Mouse (Mus musculus) CH12.LX (cell line): ENCODE results near the gene Iqca. TPM values are rescaled to one million over a fixed set of nuclear protein-coding genes. Genes with fewer than 3 reads are reported as not detected.

ENCODE experiments used
- DNase-seq: peaks from one replicate; pipeline ENCODE4 v3.0.0-alpha.2; 2013; ENCODE audit errors: extremely low read depth
- H3K27ac ChIP-seq: 2 replicates; pipeline ENCODE4 v1.5.1; 2012; ENCODE audit warnings: low read depth, mild to moderate bottlenecking, control low read depth, moderate library complexity; ENCODE audit not compliant: insufficient read depth
- H3K27me3 ChIP-seq: replicated peaks from 2 replicates; pipeline ENCODE3; 2012; ENCODE audit warnings: inconsistent platforms
- H3K36me3 ChIP-seq, 2 experiments: replicated peaks in 1 of 2; 2 replicates each; pipeline versions ENCODE3 to v1.6.1; 2012; ENCODE audit warnings: inconsistent platforms in 1 of 2, low read length in 1 of 2, mild to moderate bottlenecking in 1 of 2, mixed read lengths in 1 of 2, moderate library complexity in 1 of 2; ENCODE audit not compliant: control insufficient read depth in 1 of 2, insufficient read depth in 1 of 2
- H3K4me1 ChIP-seq, 2 experiments: 2 replicates each; pipeline ENCODE4 v1.6.1; 2012; ENCODE audit warnings: inconsistent platforms in 1 of 2, moderate library complexity in 1 of 2; ENCODE audit not compliant: insufficient read depth in 2 of 2, control insufficient read depth in 1 of 2
- H3K4me2 ChIP-seq: 2 replicates; pipeline ENCODE4 v1.6.1; 2012; ENCODE audit warnings: low read depth, mild to moderate bottlenecking, control low read depth; ENCODE audit not compliant: poor library complexity, insufficient read depth, severe bottlenecking
- H3K4me3 ChIP-seq, 3 experiments: fragments of 150-350 bp in 1 of 3; sonication (generic) in 1 of 3; replicated peaks in 1 of 3; 2 replicates each; pipeline versions ENCODE3 to v1.5.1; 2011 to 2012; ENCODE audit warnings: low read depth in 2 of 3, low read length in 2 of 3, mild to moderate bottlenecking in 2 of 3, moderate library complexity in 2 of 3, control low read depth in 1 of 3, improper control_type of control experiment in 1 of 3, inconsistent platforms in 1 of 3, mixed read lengths in 1 of 3; ENCODE audit not compliant: poor library complexity in 1 of 3
- H3K79me2 ChIP-seq: replicated peaks from 2 replicates; pipeline ENCODE4 v1.6.1; 2012; ENCODE audit warnings: mild to moderate bottlenecking, moderate library complexity; ENCODE audit not compliant: control insufficient read depth, poor library complexity, insufficient read depth, severe bottlenecking; ENCODE audit errors: extremely low read depth
- H3K9ac ChIP-seq: 2 replicates; pipeline ENCODE4 v1.6.1; 2012; ENCODE audit warnings: low read depth, mild to moderate bottlenecking, control low read depth, moderate library complexity; ENCODE audit not compliant: insufficient read depth
- H3K9me3 ChIP-seq: replicated peaks from 2 replicates; pipeline ENCODE3; 2012; ENCODE audit warnings: low read length, inconsistent platforms, mixed read lengths
- BHLHE40 ChIP-seq: IDR thresholded peaks from 2 replicates; pipeline ENCODE4 v1.6.1; 2011; ENCODE audit warnings: mild to moderate bottlenecking, low read depth, low read length, improper control_type of control experiment
- CHD1 ChIP-seq: IDR thresholded peaks from 2 replicates; pipeline ENCODE4 v1.6.1; 2012; ENCODE audit warnings: low read depth, low read length, improper control_type of control experiment, inconsistent platforms
- CHD2 ChIP-seq: IDR thresholded peaks from 2 replicates; pipeline ENCODE4 v1.6.1; 2011; ENCODE audit warnings: low read length, improper control_type of control experiment
- ELF1 ChIP-seq: IDR thresholded peaks from 2 replicates; pipeline ENCODE4 v1.6.1; 2014; ENCODE audit warnings: low read depth, mild to moderate bottlenecking, inconsistent platforms, low read length, improper control_type of control experiment
- EP300 ChIP-seq: IDR thresholded peaks from 2 replicates; pipeline ENCODE4 v1.6.1; 2011; ENCODE audit warnings: low read length, improper control_type of control experiment
- GABPA ChIP-seq: IDR thresholded peaks from 2 replicates; pipeline ENCODE4 v1.6.1; 2012; ENCODE audit warnings: low read depth, low read length, improper control_type of control experiment, inconsistent platforms; ENCODE audit not compliant: insufficient replicate concordance
- HCFC1 ChIP-seq: IDR thresholded peaks from 2 replicates; pipeline ENCODE4 v1.6.1; 2012; ENCODE audit warnings: low read depth, mild to moderate bottlenecking, inconsistent platforms, low read length, improper control_type of control experiment
- JUN ChIP-seq: IDR thresholded peaks from 2 replicates; pipeline ENCODE4 v1.6.1; 2011; ENCODE audit warnings: low read depth, mild to moderate bottlenecking, low read length, improper control_type of control experiment, moderate library complexity; ENCODE audit not compliant: insufficient read depth
- KAT2A ChIP-seq: IDR thresholded peaks from 2 replicates; pipeline ENCODE4 v1.6.1; 2012; ENCODE audit warnings: low read length, improper control_type of control experiment, inconsistent platforms; ENCODE audit not compliant: insufficient replicate concordance
- MAX ChIP-seq: IDR thresholded peaks from 2 replicates; pipeline ENCODE4 v1.6.1; 2011; ENCODE audit warnings: low read length, improper control_type of control experiment
- MAZ ChIP-seq: IDR thresholded peaks from 2 replicates; pipeline ENCODE4 v1.6.1; 2012; ENCODE audit warnings: low read depth, mild to moderate bottlenecking, inconsistent platforms, low read length, improper control_type of control experiment, moderate library complexity
- RCOR1 ChIP-seq: conservative IDR thresholded peaks from 2 replicates; pipeline ENCODE4 v1.6.1; 2012; ENCODE audit warnings: low read depth, mild to moderate bottlenecking, inconsistent platforms, low read length, improper control_type of control experiment
- SIN3A ChIP-seq: IDR thresholded peaks from 2 replicates; pipeline ENCODE4 v1.6.1; 2012; ENCODE audit warnings: low read length, improper control_type of control experiment, inconsistent platforms
- TBP ChIP-seq: conservative IDR thresholded peaks from 2 replicates; pipeline ENCODE4 v1.6.1; 2011; ENCODE audit warnings: low read depth, low read length, improper control_type of control experiment
- TCF12 ChIP-seq: IDR thresholded peaks from 2 replicates; pipeline ENCODE4 v1.6.1; 2014; ENCODE audit warnings: low read depth, mild to moderate bottlenecking, inconsistent platforms, low read length, improper control_type of control experiment
- UBTF ChIP-seq: IDR thresholded peaks from 2 replicates; pipeline ENCODE4 v1.6.1; 2012; ENCODE audit warnings: low read depth, mild to moderate bottlenecking, inconsistent platforms, low read length, improper control_type of control experiment, moderate library complexity
- ZKSCAN1 ChIP-seq: IDR thresholded peaks from 2 replicates; pipeline ENCODE4 v1.6.1; 2012; ENCODE audit warnings: low read depth, inconsistent platforms, low read length, improper control_type of control experiment, borderline replicate concordance
- dilution Hi-C: fragments of 300-500 bp; cut with MboI; formaldehyde crosslinking; loops from 2 replicates; pipeline ENCODE4 v1.14.3; 2020; ENCODE audit warnings: low sequenced_read_pairs; ENCODE audit not compliant: extremely low pct_unique_long_range_greater_than_20kb, extremely low pct_ligation_motif_present
- in situ Hi-C: fragments of 300-500 bp; cut with MboI; formaldehyde crosslinking; loops from 3 replicates; pipeline ENCODE4 v1.14.3; 2019; ENCODE audit warnings: low sequenced_read_pairs, low pct_ligation_motif_present, low pct_unique_long_range_greater_than_20kb, mixed read lengths
- polyA plus RNA-seq: library from polyadenylated mRNA; unstranded; fragments of >175 nt; gene quantifications from 2 replicates; pipeline ENCODE4 v1.2.1, GENCODE M21; 2012; ENCODE audit warnings: low read depth; ENCODE audit not compliant: insufficient read length
- total RNA-seq, 2 experiments: library from RNA; depleted of rRNA; stranded (reverse); fragments of 300-350 nt in 1 of 2; fragments of >200 nt in 1 of 2; gene quantifications; 2 replicates each; pipeline ENCODE4 v1.2.3; 2012 to 2014

The Iqca gene
- total and polyA plus RNA-seq, 3 experiments: 0.19 TPM; not detected in 2

- H3K9ac ChIP-seq: no peak overlapping the region
- H3K4me1 ChIP-seq: peaks cover 22 to 67% of the 10 kb centered on the region in 2 experiments
- H3K27ac ChIP-seq: peak overlapping the region; percentile 57; the same call in 1 of the 2 replicates
- no peak overlapping the region for H3K4me3 ChIP-seq
- H3K9me3 ChIP-seq: no peaks in the 10 kb centered on the region
- DNase-seq: peak; percentile 89
- dilution Hi-C loops: no loop called here
- in situ Hi-C loops: no loop called here
- no peaks in the 10 kb centered on the region for H3K27me3 ChIP-seq
- no peaks in the 10 kb centered on the region for H3K79me2 ChIP-seq
- TF ChIP-seq EP300 (0 out of 2 replicates have a peak, but pooled peaks have one; percentile 3), MAZ (no peak), TBP (peak; percentile 61; the same call in 1 of the 2 replicates), BHLHE40 (peak; percentile 42; the same call in 1 of the 2 replicates), JUN (no peak), GABPA (no peak), SIN3A (no peak), ZKSCAN1 (no peak), RCOR1 (no peak)
- H3K4me2 ChIP-seq: peak overlapping the region; percentile 85
- no peaks in the 10 kb centered on the region for H3K36me3 ChIP-seq
Observed at GRCm38 (mm10) chr1:90180479-90180878, 27.3 kb upstream of the Iqca start.

DNA sequence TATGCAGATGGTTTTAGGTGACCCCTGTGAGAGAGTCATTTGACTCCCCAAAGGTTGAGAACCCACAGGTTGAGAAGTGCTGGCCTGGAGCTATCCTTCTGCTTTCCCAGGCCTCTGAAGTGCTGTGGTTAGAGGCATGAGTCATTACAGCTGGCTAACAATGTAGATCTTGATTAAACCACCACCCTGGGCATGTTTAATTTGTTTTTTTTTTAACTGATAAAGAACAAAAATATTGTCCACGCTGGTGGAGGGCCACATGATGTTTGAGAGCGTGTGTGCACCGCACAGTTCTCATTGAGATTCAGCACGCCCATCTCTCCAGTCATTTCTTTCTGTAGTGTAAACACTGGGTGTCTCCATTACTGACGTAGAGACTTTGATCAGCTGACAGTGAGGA, 24.8 kb upstream of the Iqca start:
- no peak for DNase-seq
- H3K9me3 ChIP-seq: no peaks in the 10 kb centered on the region
- H3K4me2 ChIP-seq: no peak overlapping the region
- in situ Hi-C loops (no loop called here), dilution Hi-C loops (no loop called here)
- H3K9ac ChIP-seq: no peak overlapping the region
- no peak overlapping the region for H3K4me3 ChIP-seq
- H3K36me3 ChIP-seq: no peaks in the 10 kb centered on the region
- no peak overlapping the region for H3K27ac ChIP-seq
- H3K79me2 ChIP-seq: no peaks in the 10 kb centered on the region
- TF ChIP-seq RCOR1: no peak
- no peak for TF ChIP-seq KAT2A
- TF ChIP-seq CHD2: no peak
- TF ChIP-seq TCF12: no peak
- TF ChIP-seq MAX: no peak
- no peak for TF ChIP-seq ELF1
- TF ChIP-seq SIN3A: no peak
- TF ChIP-seq UBTF: no peak
- no peak for TF ChIP-seq CHD1
- TF ChIP-seq HCFC1: no peak
- no peak for TF ChIP-seq JUN
- no peaks in the 10 kb centered on the region for H3K27me3 ChIP-seq
- H3K4me1 ChIP-seq: peaks cover 22 to 51% of the 10 kb centered on the region in 2 experiments
